Mouse (Mus musculus) frontal cortex, postnatal 25 days (tissue): Measurements from ENCODE around the gene Epc2.

ENCODE experiments used
- DNase-seq, 2 experiments: peaks; one replicate each; pipeline ENCODE4 v3.0.0; 2022; ENCODE audit warnings: low spot score in 2 of 2

Gene Epc2

GRCm38 (mm10) chr2:49570778-49571101 is 119.5 kb downstream of the Epc2 start:
- no peak for DNase-seq

GRCm38 (mm10) chr2:49571159-49571920 is 120.1 kb downstream of the Epc2 start:
- no peak for DNase-seq

GRCm38 (mm10) chr2:49572111-49572642 is 120.9 kb downstream of the Epc2 start:
- peak; percentile 36 to 44 for DNase-seq

- DNase-seq: no peak
These were observed 121.4 kb downstream of the Epc2 start for GRCm38 (mm10) chr2:49572684-49573083.

- no peak for DNase-seq
These were observed 122.0 kb downstream of the Epc2 start for GRCm38 (mm10) chr2:49573282-49573681.

- DNase-seq: no peak
These were observed 129.3 kb downstream of the Epc2 start for GRCm38 (mm10) chr2:49580585-49580984.

GRCm38 (mm10) chr2:49582546-49582945 is 131.3 kb downstream of the Epc2 start:
- DNase-seq: no peak

GRCm38 (mm10) chr2:49583311-49583710 is 132.0 kb downstream of the Epc2 start:
- no peak for DNase-seq

- no peak for DNase-seq
These were observed 139.2 kb downstream of the Epc2 start for GRCm38 (mm10) chr2:49590450-49590849.

GRCm38 (mm10) chr2:49592926-49593325 is 141.6 kb downstream of the Epc2 start:
- no peak for DNase-seq

- DNase-seq: no peak
These were observed 143.6 kb downstream of the Epc2 start for GRCm38 (mm10) chr2:49594886-49595285.

GRCm38 (mm10) chr2:49596318-49596717 is 145.0 kb downstream of the Epc2 start:
- no peak for DNase-seq

GRCm38 (mm10) chr2:49600021-49600681 is 148.9 kb downstream of the Epc2 start:
- DNase-seq: no peak
